Mouse (Mus musculus) heart, embryonic 14.5 days (tissue): ENCODE measurements around the gene R3hdm1. TPM values are rescaled to one million over a fixed set of nuclear protein-coding genes. Genes with fewer than 3 reads are reported as not detected.

Experiments
- ATAC-seq: fragments of 200-750 bp; cut with Nextera tagmentation; 2 replicates; pipeline ENCODE4 v1.8.0; 2017; ENCODE audit warnings: low read depth, moderate TSS enrichment; ENCODE audit not compliant: insufficient number of reproducible peaks, insufficient read depth, low FRiP score
- H3K27ac ChIP-seq, 2 experiments: fragments of 200-500 bp in 1 of 2; fragments of 300-500 bp in 1 of 2; sonication (generic) in 1 of 2; replicated peaks in 1 of 2; 2 replicates each; pipeline ENCODE4 v1.5.1; 2012 to 2014; ENCODE audit warnings: low read depth in 2 of 2, low read length in 2 of 2, control low read depth in 1 of 2, mild to moderate bottlenecking in 1 of 2, mixed read lengths in 1 of 2; ENCODE audit not compliant: control insufficient read depth in 1 of 2, insufficient read depth in 1 of 2
- H3K27me3 ChIP-seq: fragments of 300-500 bp; sonication (generic); 2 replicates; pipeline ENCODE4 v1.6.1; 2014; ENCODE audit warnings: mild to moderate bottlenecking, low read length, control low read depth; ENCODE audit not compliant: control insufficient read depth, insufficient read depth
- H3K36me3 ChIP-seq: fragments of 300-500 bp; sonication (generic); 2 replicates; pipeline ENCODE4 v1.6.1; 2014; ENCODE audit warnings: mild to moderate bottlenecking, control low read depth, low read length, mixed read lengths; ENCODE audit not compliant: control insufficient read depth, insufficient read depth
- H3K4me1 ChIP-seq, 2 experiments: fragments of 200-500 bp in 1 of 2; fragments of 300-500 bp in 1 of 2; sonication (generic) in 1 of 2; 2 replicates each; pipeline ENCODE4 v1.6.1; 2012 to 2014; ENCODE audit warnings: low read length in 2 of 2, control low read depth in 1 of 2, mixed read lengths in 1 of 2; ENCODE audit not compliant: control insufficient read depth in 2 of 2, insufficient read depth in 2 of 2
- H3K4me2 ChIP-seq: fragments of 300-500 bp; sonication (generic); 2 replicates; pipeline ENCODE4 v1.6.1; 2014; ENCODE audit warnings: mild to moderate bottlenecking, low read length
- H3K4me3 ChIP-seq, 2 experiments: fragments of 200-500 bp in 1 of 2; fragments of 300-500 bp in 1 of 2; sonication (generic) in 1 of 2; 2 replicates each; pipeline ENCODE4 v1.5.1; 2012 to 2014; ENCODE audit warnings: low read length in 2 of 2, mild to moderate bottlenecking in 2 of 2, control low read depth in 1 of 2, low read depth in 1 of 2, moderate library complexity in 1 of 2; ENCODE audit not compliant: control insufficient read depth in 1 of 2, insufficient read depth in 1 of 2
- H3K9ac ChIP-seq: fragments of 300-500 bp; sonication (generic); 2 replicates; pipeline ENCODE4 v1.6.1; 2014; ENCODE audit warnings: mild to moderate bottlenecking, low read length
- H3K9me3 ChIP-seq: fragments of 300-500 bp; sonication (generic); 2 replicates; pipeline ENCODE4 v1.6.1; 2016; ENCODE audit warnings: low read length, control low read depth; ENCODE audit not compliant: control insufficient read depth
- WGBS: fragments of 180-500 bp; shearing (Covaris S2); extraction: QIAGEN DNeasy Blood & Tissue Kit; methylation state at CpG from one replicate; pipeline ENCODE4 v1.1.7; 2014; 5-methylcytosine and 5-hydroxymethylcytosine counted together
- microRNA counts: library from miRNA; unstranded; fragments of <30 nt; microRNA quantifications from one replicate; lab custom pipeline; 2016
- microRNA-seq: library from miRNA; unstranded; fragments of <30 nt; microRNA quantifications from one replicate; pipeline ENCODE4, GENCODE M21; 2016
- polyA plus RNA-seq: library from polyadenylated mRNA; unstranded; fragments of >200 nt; fragmentation: Nextera tagmentation; extraction: Ambion mirVana; gene quantifications from 2 replicates; pipeline ENCODE4 v1.2.1, GENCODE M21; 2014

Gene R3hdm1
- polyA plus RNA-seq, 1 experiment from 2014 or later: 55.2 TPM

DNA sequence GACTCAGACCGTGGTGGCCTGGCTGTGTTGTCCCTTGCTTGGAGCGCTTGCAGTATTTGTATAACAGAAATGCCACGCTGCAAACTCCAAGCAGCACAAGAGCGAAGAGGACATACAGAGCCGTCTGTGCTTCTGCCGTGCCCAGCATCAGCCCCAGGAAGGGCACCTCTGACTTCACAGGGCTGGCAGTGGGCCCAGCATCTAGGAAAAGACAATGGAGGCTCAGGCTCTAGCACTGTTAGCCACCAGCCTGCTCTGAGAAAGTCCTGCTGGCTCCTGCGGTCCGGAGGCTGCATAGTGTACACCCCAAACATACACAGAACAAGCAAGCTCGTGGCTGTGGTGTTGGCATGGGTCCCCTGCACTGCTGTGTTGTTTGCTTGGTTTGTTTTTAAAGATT lies 182.0 kb downstream of the R3hdm1 start:
- peaks cover 4% of the 10 kb centered on the region for H3K9me3 ChIP-seq
- no peak overlapping the region for H3K27ac ChIP-seq
- no peak overlapping the region for H3K4me3 ChIP-seq
- H3K4me1 ChIP-seq: no peaks in the 10 kb centered on the region
- no peaks in the 10 kb centered on the region for H3K27me3 ChIP-seq
- WGBS: 76% methylated on average over 9 of the region's 9 CpGs
- peaks cover 13% of the 10 kb centered on the region for H3K36me3 ChIP-seq
- no peak for ATAC-seq
- no peak overlapping the region for H3K9ac ChIP-seq
- H3K4me2 ChIP-seq: no peak overlapping the region

MicroRNA genes within 50 kb of the gene (microRNA counts, 519-probe panel; counts per million panel counts)
- microRNA mmu-miR-128 (lab: Ali Mortazavi, UCI): 3,863 counts per million, percentile 75 among the panel's probes with 10 or more counts

Small RNA genes within 50 kb of the gene (microRNA-seq; reads per million reads assigned to microRNA genes)
- 146 reads per million, percentile 57 among the genes with 10 or more reads in this experiment for gene Mir128-1

Other genes with a start within 250 kb of the R3hdm1 start
- not detected in 2 replicates for gene Map3k19, start 248.3 kb upstream of the R3hdm1 start, polyA plus RNA-seq
- gene Rab3gap1, start 234.5 kb upstream of the R3hdm1 start, polyA plus RNA-seq: 29.7 and 30.1 TPM in 2 replicates
- gene Zranb3, start 254 bp upstream of the R3hdm1 start, polyA plus RNA-seq: 5.9 and 6.7 TPM in 2 replicates
- 51.8 and 52.1 TPM in 2 replicates for gene Ubxn4, start 140.7 kb downstream of the R3hdm1 start, polyA plus RNA-seq
- 0.07 and 0.09 TPM in 2 replicates for gene Lct, start 225.0 kb downstream of the R3hdm1 start, polyA plus RNA-seq